Mouse (Mus musculus): ENCODE results near the gene Stard3nl. TPM values are rescaled to one million over a fixed set of nuclear protein-coding genes. Genes with fewer than 3 reads are reported as not detected.

Gene Stard3nl
- polyA plus RNA-seq, 1 experiment, result 90.0 TPM

DNA sequence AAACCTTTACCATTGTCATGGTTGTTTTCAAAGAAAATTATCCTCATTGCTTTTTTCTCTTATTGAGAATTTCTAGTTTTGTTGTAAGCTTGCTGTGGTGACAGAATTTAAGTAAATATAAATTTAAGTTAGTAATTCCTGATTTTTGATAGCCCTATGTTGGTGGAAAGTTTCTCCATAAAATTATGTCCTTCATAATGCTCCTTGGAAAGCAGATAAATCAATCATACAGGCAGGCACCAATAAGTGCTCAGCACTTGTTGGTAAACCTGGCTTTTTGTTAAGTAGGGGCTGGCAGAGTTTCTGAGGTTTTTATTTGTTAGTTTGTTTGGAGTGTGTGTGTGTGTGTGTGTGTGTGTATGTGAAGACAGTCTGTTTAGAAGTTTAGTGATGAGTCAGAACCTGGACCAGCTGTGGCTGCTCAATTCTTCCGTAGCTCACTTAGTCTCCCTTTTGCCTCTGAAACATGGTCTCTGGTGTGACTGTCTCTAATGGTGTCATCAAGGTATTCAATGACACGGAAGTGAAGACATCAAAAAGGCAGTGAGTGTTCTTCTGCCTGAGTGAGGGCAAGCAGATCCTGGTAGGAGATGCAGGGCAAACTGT is 16.8 kb upstream of the Stard3nl start:
- Histone ChIP-seq H3K4me3 (ENCODE audit: insufficient read depth, low read length) (no peak overlapping the region), H3K4me1 (ENCODE audit: control insufficient read depth, insufficient read depth, low read length) (no peaks in the 10 kb centered on the region), H3K27ac (ENCODE audit: insufficient read depth, low read length) (no peak overlapping the region)
- TF ChIP-seq CTCF (IDR thresholded peaks at IDR 0.05; ENCODE audit: extremely low read depth, insufficient read depth, low read length) (no peak), POLR2A (IDR thresholded peaks at IDR 0.05; ENCODE audit: extremely low read depth, insufficient read depth, low read length) (no peak)

DNA sequence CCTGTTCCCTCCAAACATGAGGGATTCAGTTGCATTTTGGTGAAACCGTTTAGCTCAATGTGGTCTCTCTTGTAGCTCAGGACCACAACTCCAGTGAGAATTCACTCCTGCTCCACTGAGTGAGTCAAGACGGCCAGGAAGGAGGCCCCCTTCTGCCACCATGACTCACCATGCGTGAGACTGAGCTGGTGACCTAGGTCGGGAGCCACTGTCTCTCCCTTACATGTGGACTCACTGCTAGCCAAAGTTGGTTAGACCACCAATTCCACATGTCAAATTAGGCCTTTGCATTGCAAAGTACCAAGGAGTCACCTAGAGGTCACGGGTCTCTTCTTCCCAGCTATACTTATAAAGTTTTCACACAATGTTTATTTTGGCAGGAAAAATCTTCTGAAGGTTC is 16.3 kb upstream of the Stard3nl start:
- H3K4me1 ChIP-seq (ENCODE audit: control insufficient read depth, insufficient read depth, low read length), result no peaks in the 10 kb centered on the region
- TF ChIP-seq POLR2A (IDR thresholded peaks at IDR 0.05; ENCODE audit: extremely low read depth, insufficient read depth, low read length), result no peak
- TF ChIP-seq CTCF (IDR thresholded peaks at IDR 0.05; ENCODE audit: extremely low read depth, insufficient read depth, low read length), result no peak
- H3K4me3 ChIP-seq (ENCODE audit: insufficient read depth, low read length), result no peak overlapping the region
- H3K27ac ChIP-seq (ENCODE audit: insufficient read depth, low read length), result no peak overlapping the region

DNA sequence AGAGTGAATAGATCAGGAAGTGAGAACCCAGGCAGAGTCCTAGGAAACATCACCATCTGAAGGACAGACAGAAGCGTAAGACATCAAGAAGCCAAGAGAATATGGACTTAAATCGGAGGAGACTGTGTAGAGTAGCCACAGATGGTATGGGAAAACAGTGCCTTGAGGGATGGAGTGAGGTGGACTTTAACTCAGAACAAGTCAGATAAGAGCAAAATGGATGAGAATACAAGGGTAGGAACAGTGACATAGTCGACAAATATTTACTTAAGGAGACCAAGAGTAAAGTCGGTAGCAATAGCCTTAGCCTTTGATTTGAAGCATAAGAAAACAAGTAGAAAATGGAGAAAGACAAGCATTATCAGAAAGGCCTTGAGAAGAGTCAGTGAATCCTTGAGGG is 15.1 kb upstream of the Stard3nl start:
- Histone ChIP-seq H3K4me1 (ENCODE audit: control insufficient read depth, insufficient read depth, low read length) (no peaks in the 10 kb centered on the region), H3K27ac (ENCODE audit: insufficient read depth, low read length) (no peak overlapping the region), H3K4me3 (ENCODE audit: insufficient read depth, low read length) (no peak overlapping the region)
- TF ChIP-seq CTCF (IDR thresholded peaks at IDR 0.05; ENCODE audit: extremely low read depth, insufficient read depth, low read length), result no peak
- TF ChIP-seq POLR2A (IDR thresholded peaks at IDR 0.05; ENCODE audit: extremely low read depth, insufficient read depth, low read length), result no peak

DNA sequence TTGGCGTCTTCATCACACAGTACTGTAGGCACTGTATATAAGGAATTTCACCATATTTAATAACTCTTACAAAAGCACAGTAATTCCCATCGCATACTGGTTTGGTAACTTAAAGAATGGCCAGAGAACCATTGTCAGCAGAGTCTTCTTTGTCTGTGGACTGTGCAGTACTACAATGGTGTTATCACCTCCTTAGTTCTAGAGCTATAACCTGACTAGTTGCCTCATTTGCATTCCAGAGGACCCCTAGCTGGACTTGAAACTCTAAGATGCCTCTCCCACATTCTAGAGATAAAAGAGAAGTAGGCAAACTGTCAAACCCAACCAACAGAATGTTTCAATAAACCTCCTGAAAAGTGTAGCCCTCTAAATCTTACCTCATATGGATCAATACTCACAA is 12.4 kb upstream of the Stard3nl start:
- TF ChIP-seq POLR2A (IDR thresholded peaks at IDR 0.05; ENCODE audit: extremely low read depth, insufficient read depth, low read length) (no peak), CTCF (IDR thresholded peaks at IDR 0.05; ENCODE audit: extremely low read depth, insufficient read depth, low read length) (no peak)
- H3K27ac ChIP-seq (ENCODE audit: insufficient read depth, low read length), result no peak overlapping the region
- no peak overlapping the region for H3K4me3 ChIP-seq (ENCODE audit: insufficient read depth, low read length)
- H3K4me1 ChIP-seq (ENCODE audit: control insufficient read depth, insufficient read depth, low read length), result no peaks in the 10 kb centered on the region

DNA sequence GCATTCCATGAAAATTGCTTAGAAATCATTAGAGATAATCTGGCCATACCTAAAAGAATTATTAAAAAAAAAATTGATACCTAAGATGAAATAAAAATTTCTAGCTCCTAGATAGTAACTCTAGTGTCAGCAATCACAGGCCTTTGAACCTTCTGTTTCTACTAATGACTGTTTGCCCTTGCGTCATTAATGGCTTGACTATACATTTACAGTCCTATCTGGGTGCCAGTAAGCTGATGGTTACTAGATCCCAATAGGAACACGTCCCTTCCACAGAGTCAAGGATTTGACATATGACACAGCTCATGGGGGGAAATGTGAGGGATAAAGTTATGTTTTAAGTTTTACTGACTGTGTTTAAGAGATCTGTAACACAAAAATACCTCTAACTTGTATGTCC is 9.0 kb upstream of the Stard3nl start:
- Histone ChIP-seq H3K27ac (ENCODE audit: insufficient read depth, low read length) (no peak overlapping the region), H3K4me1 (ENCODE audit: control insufficient read depth, insufficient read depth, low read length) (no peaks in the 10 kb centered on the region), H3K4me3 (ENCODE audit: insufficient read depth, low read length) (no peak overlapping the region)
- TF ChIP-seq CTCF (IDR thresholded peaks at IDR 0.05; ENCODE audit: extremely low read depth, insufficient read depth, low read length) (no peak), POLR2A (IDR thresholded peaks at IDR 0.05; ENCODE audit: extremely low read depth, insufficient read depth, low read length) (no peak)

DNA sequence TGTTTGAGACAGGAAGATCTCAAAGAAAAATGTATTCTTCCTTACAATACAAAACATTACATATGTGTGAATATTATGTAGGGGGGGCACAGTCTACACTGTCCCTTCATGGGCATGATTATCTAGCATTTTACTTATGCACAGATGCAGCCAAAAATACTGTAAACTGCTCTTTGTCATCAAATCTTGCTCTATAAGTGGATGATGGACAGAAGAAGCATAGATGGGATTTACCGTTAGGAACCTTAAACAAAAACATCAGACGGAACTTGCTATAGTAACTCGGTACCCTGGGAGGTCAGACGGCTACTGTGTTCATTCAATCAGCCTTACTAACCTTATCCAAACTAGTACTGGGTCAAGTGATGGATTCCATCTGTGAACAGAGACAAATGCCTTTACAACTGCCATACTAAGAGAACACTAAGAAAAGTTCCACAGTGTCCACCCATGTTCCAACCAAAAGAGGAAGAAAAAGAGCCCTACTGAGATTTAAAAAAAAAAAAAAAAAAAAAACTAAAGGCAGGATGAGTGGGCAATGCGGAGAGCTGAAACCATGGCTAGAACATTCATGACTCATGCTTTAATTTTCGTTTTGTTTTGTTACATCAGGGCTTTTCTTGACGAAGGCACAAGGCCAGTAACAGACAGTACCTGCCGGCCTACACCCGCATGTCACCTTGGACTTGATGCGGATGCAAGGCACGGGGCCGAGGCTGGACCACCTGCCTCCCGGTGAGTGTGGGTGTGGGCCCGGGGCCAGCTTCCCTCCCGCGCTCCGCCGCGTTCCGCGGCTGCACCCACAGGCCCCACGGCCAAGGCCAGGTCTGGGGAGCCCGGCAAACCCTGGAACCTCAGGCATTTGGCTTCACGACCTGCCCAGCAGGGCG is 552 bp downstream of the Stard3nl start:
- Histone ChIP-seq H3K4me3 (ENCODE audit: insufficient read depth, low read length) (peak overlapping the region; percentile 98), H3K27ac (ENCODE audit: insufficient read depth, low read length) (peak overlapping the region; percentile 97), H3K4me1 (ENCODE audit: control insufficient read depth, insufficient read depth, low read length) (peaks cover 6% of the 10 kb centered on the region; the same call in 1 of the 2 replicates)
- TF ChIP-seq POLR2A (IDR thresholded peaks at IDR 0.05; ENCODE audit: extremely low read depth, insufficient read depth, low read length), result no peak; the same call in 1 of the 2 replicates
- no peak for TF ChIP-seq CTCF (IDR thresholded peaks at IDR 0.05; ENCODE audit: extremely low read depth, insufficient read depth, low read length)

DNA sequence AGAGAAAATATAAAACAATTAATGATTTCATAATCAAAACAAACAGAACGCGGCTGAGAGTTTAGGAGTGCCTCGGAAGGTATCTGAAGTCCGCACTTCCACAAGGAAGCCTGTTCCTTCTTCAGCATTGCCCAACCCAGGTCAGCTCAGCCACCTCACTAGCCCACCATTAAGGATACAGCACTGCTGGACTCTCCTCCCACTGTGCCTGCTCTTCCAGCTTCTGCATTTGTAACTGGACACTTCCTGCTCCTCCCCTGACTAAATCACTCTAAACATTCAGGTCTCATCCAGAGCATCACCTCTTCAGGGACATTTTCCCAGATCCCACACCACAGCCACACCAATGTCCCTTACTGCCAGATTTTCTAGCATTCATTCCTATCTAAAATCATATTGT is 1.4 kb downstream of the Stard3nl start:
- H3K27ac ChIP-seq (ENCODE audit: insufficient read depth, low read length), result no peak overlapping the region
- H3K4me1 ChIP-seq (ENCODE audit: control insufficient read depth, insufficient read depth, low read length), result peaks cover 6% of the 10 kb centered on the region; the same call in 1 of the 2 replicates
- peak overlapping the region; percentile 98; the same call in 1 of the 2 replicates for H3K4me3 ChIP-seq (ENCODE audit: insufficient read depth, low read length)
- no peak for TF ChIP-seq CTCF (IDR thresholded peaks at IDR 0.05; ENCODE audit: extremely low read depth, insufficient read depth, low read length)
- no peak for TF ChIP-seq POLR2A (IDR thresholded peaks at IDR 0.05; ENCODE audit: extremely low read depth, insufficient read depth, low read length)

DNA sequence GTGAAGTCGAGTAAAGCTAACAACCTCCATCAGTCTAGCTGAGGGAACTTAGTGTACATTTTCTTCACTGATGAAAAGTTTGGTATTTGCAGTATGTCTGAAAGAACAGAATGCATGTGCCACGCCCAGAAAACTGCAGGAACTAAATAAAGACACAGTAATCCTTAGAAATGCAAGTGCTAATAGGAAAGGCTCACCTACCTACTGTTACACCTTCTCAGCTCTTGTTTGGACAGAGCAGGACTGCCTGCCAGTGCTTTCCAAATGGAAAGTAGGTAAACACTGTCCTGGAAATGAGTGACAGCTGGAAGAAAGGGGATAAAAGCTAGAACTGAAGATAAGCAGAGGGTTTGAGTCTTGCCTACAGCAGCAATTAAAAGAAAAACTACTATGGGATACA is 1.9 kb downstream of the Stard3nl start:
- no peak overlapping the region for H3K27ac ChIP-seq (ENCODE audit: insufficient read depth, low read length)
- H3K4me1 ChIP-seq (ENCODE audit: control insufficient read depth, insufficient read depth, low read length), result peaks cover 6% of the 10 kb centered on the region; the same call in 1 of the 2 replicates
- TF ChIP-seq POLR2A (IDR thresholded peaks at IDR 0.05; ENCODE audit: extremely low read depth, insufficient read depth, low read length) (no peak), CTCF (IDR thresholded peaks at IDR 0.05; ENCODE audit: extremely low read depth, insufficient read depth, low read length) (no peak)
- peak overlapping the region; percentile 98; the same call in 1 of the 2 replicates for H3K4me3 ChIP-seq (ENCODE audit: insufficient read depth, low read length)

DNA sequence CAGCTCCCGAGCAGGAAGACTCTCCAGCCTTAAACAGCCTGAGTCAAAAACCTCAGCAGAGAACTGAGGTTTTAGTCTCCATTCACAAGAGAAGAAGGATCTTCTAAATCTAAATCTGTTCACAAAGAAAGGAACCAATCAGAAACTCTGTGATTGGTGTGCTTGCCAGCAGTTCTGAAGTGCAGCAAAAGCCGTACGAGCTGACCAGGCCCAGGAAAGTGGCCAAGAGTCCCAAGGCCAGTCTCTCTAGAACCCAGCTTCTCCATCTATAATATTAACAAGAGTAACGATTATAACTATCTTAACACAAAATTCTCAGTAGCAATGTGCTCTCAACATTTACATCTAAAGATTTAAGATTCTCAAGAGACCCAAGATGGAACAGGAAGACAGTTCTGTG is 4.0 kb downstream of the Stard3nl start:
- Histone ChIP-seq H3K4me3 (ENCODE audit: insufficient read depth, low read length) (no peak overlapping the region), H3K27ac (ENCODE audit: insufficient read depth, low read length) (no peak overlapping the region), H3K4me1 (ENCODE audit: control insufficient read depth, insufficient read depth, low read length) (peaks cover 6% of the 10 kb centered on the region; the same call in 1 of the 2 replicates)
- TF ChIP-seq CTCF (IDR thresholded peaks at IDR 0.05; ENCODE audit: extremely low read depth, insufficient read depth, low read length), result no peak
- no peak for TF ChIP-seq POLR2A (IDR thresholded peaks at IDR 0.05; ENCODE audit: extremely low read depth, insufficient read depth, low read length)

All from cortical plate, adult 2 months (tissue).